Mouse (Mus musculus) thymus, adult 2 months (tissue): ENCODE data around the gene Arap1. TPM values are rescaled to one million over a fixed set of nuclear protein-coding genes. Genes with fewer than 3 reads are reported as not detected.
A peak's percentile ranks its signal among the peaks of the same experiment; 100 is the strongest.

Experiments used
- DNase-seq: peaks from one replicate; pipeline ENCODE4 v3.0.0; 2021
- H3K27ac ChIP-seq: fragments of 200-500 bp; 2 replicates; pipeline ENCODE4 v1.5.1; 2012; ENCODE audit warnings: low read length, control low read depth; ENCODE audit not compliant: control insufficient read depth, insufficient read depth
- H3K27me3 ChIP-seq: fragments of 200-500 bp; 2 replicates; pipeline ENCODE4 v1.6.1; 2012; ENCODE audit warnings: mild to moderate bottlenecking, low read length, moderate library complexity, mixed read lengths; ENCODE audit not compliant: control insufficient read depth, insufficient read depth
- H3K36me3 ChIP-seq: fragments of 200-500 bp; 2 replicates; pipeline ENCODE4 v1.6.1; 2012; ENCODE audit warnings: mild to moderate bottlenecking, low read length, moderate library complexity; ENCODE audit not compliant: control insufficient read depth, insufficient read depth
- H3K4me1 ChIP-seq: fragments of 200-500 bp; replicated peaks from 2 replicates; pipeline ENCODE4 v1.6.1; 2012; ENCODE audit warnings: low read length; ENCODE audit not compliant: control insufficient read depth, insufficient read depth
- H3K4me3 ChIP-seq: fragments of 200-500 bp; 2 replicates; pipeline ENCODE4 v1.5.1; 2012; ENCODE audit warnings: mild to moderate bottlenecking, low read length, control low read depth, moderate library complexity; ENCODE audit not compliant: control insufficient read depth, insufficient read depth
- CTCF ChIP-seq: fragments of 200-500 bp; IDR thresholded peaks from 2 replicates; pipeline ENCODE4 v1.5.1; 2012; ENCODE audit warnings: mild to moderate bottlenecking, control low read depth, low read length, moderate library complexity, borderline replicate concordance; ENCODE audit not compliant: control insufficient read depth, poor library complexity, insufficient read depth; ENCODE audit errors: extremely low read depth
- POLR2A ChIP-seq: fragments of 200-500 bp; IDR thresholded peaks from 2 replicates; pipeline ENCODE4 v1.6.1; 2012; ENCODE audit warnings: mild to moderate bottlenecking, low read length, control low read depth, moderate library complexity; ENCODE audit not compliant: control insufficient read depth, poor library complexity, insufficient read depth; ENCODE audit errors: extremely low read depth
- whole genome bisulfite sequencing: fragments of 180-500 bp; shearing (Covaris S2); methylation state at CpG from one replicate; pipeline ENCODE4 v1.1.7; 2018; 5-methylcytosine and 5-hydroxymethylcytosine counted together
- polyA plus RNA-seq: library from polyadenylated mRNA; depleted of rRNA; stranded (reverse); fragments of >200 nt; gene quantifications from 2 replicates; pipeline ENCODE4 v1.2.3, GENCODE M21; 2012

Arap1 gene
- polyA plus RNA-seq, 1 experiment, result 225 TPM

DNA sequence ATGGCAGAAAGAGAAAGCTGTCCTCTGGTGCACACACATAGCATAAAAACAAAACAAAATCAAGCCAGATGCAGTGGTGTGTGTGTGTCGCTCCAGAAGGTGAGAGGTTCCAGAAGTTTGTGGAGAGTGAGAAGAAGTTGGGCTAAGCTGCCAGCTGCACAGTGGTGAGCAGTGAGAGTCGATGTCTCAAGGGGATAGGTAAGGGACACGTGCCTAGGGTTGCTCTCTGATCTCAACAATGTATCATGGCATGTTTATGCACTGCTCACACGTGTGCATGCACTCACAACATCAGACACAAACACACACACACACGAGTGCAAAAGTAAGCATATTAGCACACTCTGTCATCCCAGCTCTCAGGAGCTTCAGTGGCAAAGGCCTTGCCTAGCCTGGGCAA lies 16.0 kb downstream of the Arap1 start:
- DNase-seq, result no peak
- Histone ChIP-seq H3K4me1 (peaks cover 37% of the 10 kb centered on the region), H3K36me3 (no peaks in the 10 kb centered on the region), H3K27ac (no peak overlapping the region), H3K4me3 (no peak overlapping the region), H3K27me3 (no peaks in the 10 kb centered on the region)
- WGBS, result 54% methylated on average over 5 of the region's 5 CpGs
- no peak for TF ChIP-seq CTCF
- no peak for TF ChIP-seq POLR2A

DNA sequence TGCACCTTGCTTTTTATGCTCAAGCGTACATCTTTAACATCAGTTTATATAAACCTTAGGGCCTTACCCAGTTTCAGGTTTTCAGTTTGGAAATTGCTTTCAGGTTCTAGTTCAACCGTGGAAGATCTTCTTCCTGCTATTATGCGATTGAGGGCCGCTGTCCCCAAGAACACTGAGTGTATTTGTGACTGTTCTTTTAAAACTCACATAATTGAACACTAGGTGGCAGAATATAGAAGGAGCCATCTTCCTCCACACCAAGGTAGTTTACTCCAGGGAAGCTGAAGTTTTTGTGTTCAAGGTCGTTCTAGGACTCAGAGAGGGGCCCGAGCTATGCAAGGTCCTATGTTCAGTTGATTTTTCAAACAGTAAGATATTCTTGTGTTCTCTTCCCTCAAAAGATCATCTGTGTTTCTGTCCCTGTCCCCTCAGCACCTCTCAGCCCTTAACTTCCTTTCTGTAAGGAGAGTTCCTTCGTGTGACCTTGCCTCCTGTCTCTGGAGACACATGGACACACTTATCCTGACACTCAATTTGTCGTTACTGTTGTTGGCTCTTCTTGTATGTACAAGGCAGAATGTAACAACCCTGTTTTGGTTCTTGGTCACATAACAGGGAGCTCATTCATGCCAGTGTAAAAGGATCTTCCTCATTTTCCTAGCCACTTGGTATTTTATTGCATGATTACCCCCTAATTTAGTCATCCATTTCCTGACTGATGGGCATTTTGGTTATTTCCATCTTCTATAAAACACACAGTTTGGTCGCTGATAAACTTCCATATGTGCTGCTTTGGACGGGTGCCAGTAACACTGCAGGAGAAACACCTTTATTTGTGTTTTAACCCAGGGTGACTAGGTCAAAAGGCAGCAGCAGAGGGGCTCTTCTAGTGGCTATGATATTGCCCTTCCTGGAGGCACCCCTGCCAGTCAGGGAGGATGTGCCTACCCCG lies 20.3 kb downstream of the Arap1 start:
- Histone ChIP-seq H3K27ac (no peak overlapping the region), H3K4me1 (peaks cover 8% of the 10 kb centered on the region), H3K27me3 (no peaks in the 10 kb centered on the region), H3K36me3 (no peaks in the 10 kb centered on the region), H3K4me3 (no peak overlapping the region)
- no peak for DNase-seq
- 68% methylated on average over 11 of the region's 11 CpGs for WGBS
- no peak for TF ChIP-seq POLR2A
- TF ChIP-seq CTCF, result no peak

DNA sequence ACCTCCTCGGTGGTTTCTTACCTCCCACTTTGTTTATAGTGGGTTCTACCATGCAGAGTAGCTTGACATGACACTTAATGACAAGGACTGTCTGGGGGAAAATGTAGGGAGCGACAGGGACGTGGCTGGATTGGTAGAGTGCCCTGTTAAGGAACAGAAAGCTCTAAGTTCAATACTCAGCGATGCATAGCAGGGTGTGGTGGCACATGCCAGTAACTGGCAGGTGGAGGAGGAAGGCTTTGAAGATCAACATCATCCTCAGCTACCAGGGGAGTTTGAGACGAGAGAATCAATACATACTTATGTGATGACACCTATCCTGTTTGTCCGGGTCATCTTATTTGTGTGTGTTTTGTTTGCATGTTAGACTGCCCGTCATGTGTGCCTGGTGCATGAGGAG lies 21.8 kb downstream of the Arap1 start:
- WGBS, result 93% methylated on average over 7 of the region's 7 CpGs
- no peaks in the 10 kb centered on the region for H3K4me1 ChIP-seq
- no peaks in the 10 kb centered on the region for H3K36me3 ChIP-seq
- TF ChIP-seq POLR2A (no peak), CTCF (no peak)
- no peak for DNase-seq
- no peak overlapping the region for H3K27ac ChIP-seq
- H3K27me3 ChIP-seq, result no peaks in the 10 kb centered on the region
- no peak overlapping the region for H3K4me3 ChIP-seq

DNA sequence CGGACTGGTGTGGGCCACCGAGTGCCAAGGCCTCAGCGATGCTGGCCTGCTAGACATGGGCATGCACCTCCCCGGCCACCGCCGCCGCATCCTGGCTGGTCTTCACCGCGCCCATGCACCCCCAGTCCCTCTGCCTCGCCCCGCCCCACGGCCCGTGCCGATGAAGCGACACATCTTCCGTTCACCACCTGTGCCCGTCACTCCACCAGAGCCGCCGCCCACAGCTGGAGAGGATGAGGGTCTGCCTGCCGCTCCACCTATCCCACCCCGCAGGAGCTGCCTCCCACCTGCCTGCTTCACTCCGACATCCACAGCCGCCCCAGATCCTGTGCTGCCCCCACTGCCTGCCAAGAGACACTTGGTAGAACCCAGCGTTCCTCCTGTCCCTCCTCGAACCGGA lies 25.2 kb downstream of the Arap1 start:
- Histone ChIP-seq H3K4me3 (no peak overlapping the region), H3K36me3 (no peaks in the 10 kb centered on the region), H3K4me1 (peaks cover 7% of the 10 kb centered on the region), H3K27me3 (no peaks in the 10 kb centered on the region), H3K27ac (no peak overlapping the region)
- TF ChIP-seq POLR2A, result no peak
- no peak for TF ChIP-seq CTCF
- no peak for DNase-seq
- WGBS, result 97% methylated on average over 26 of the region's 26 CpGs

DNA sequence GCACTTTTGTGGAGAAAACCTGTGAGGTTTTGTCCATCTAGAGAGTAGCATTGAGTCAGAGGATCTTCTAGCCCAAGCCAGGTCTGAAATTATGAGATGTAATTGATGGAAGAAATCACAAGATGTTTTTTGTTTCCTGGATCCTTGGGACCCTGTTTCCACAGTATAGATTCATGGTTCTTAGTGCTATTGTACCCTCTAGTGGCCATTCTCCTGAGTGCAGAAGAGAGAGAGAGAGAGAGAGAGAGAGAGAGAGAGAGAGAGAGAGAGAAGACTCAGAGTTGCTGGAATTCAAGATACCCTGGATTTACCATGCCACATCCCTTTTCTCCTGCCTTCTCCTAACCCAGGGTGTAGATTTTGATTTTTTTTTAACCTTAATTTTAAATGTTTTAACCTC lies 26.3 kb downstream of the Arap1 start:
- Histone ChIP-seq H3K27ac (no peak overlapping the region), H3K4me3 (no peak overlapping the region), H3K4me1 (peaks cover 17% of the 10 kb centered on the region), H3K27me3 (no peaks in the 10 kb centered on the region), H3K36me3 (no peaks in the 10 kb centered on the region)
- TF ChIP-seq CTCF (no peak), POLR2A (no peak)
- DNase-seq, result peak; percentile 49

DNA sequence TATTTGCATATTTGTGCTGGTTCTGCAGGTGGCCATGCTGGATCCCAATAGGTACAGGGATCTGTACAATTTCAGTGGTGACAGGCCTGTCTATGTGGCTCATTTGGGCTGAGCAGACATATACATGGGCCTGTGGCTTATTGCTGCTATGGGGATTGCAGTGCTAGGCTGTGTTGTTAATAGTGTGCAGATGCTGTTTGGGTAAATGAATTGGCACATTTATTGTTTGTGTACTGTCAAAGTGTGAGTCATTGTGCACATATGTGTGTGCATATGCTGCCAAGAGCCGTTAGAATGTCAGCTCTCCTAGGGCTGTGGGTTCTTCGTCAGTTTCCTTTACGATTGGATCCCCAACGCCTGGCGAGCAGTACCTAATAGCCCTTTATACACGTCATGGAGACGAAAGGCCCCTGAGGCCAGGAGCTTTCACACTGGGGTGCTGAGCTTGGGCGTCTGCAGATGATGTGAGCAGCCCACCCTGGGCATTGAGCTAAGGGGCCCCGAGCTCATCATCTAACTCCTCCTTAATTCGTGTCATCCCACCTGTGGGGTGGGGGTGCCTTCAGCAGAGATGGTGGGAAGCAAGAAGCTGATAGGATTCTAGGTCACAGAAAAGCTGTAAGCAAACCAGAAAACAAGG lies 29.0 kb downstream of the Arap1 start:
- WGBS, result 96% methylated on average over 10 of the region's 10 CpGs
- Histone ChIP-seq H3K4me1 (peaks cover 27% of the 10 kb centered on the region), H3K27ac (peak overlapping the region; percentile 95; the same call in 1 of the 2 replicates), H3K4me3 (no peak overlapping the region), H3K27me3 (no peaks in the 10 kb centered on the region), H3K36me3 (no peaks in the 10 kb centered on the region)
- no peak for TF ChIP-seq CTCF
- no peak for TF ChIP-seq POLR2A
- DNase-seq, result no peak

DNA sequence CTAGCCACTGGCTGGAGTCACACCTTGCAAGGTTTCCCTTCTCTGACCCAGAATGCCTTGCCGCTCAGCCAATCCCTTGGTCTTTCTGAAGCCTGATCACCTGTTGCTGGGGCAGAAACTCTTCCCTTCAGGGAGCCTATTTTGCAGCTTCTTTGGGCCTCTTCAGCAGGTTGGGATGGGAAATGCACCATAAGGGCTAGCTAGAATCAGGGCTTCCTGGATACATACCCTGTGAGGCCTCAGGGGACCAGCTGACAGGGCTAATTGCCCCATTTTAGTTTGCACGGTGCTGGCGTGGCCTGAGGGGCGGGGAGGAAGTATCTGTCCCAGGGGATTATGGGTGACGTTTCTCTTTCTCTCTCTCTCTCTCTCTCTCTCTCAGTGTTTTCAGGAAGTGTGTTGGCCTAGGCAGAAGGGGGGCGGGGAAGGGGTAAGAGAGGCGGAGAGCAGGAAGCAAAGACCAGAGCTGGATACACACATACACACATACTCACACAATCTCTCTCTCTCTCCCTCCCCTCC lies 29.9 kb downstream of the Arap1 start:
- TF ChIP-seq CTCF (no peak), POLR2A (no peak)
- peaks cover 27% of the 10 kb centered on the region for H3K4me1 ChIP-seq

More for the DNA sequence above, 29.9 kb downstream of the Arap1 start:
- peak overlapping the region; percentile 93 for H3K4me3 ChIP-seq
- H3K27me3 ChIP-seq, result no peaks in the 10 kb centered on the region
- no peaks in the 10 kb centered on the region for H3K36me3 ChIP-seq
- DNase-seq, result peak; percentile 88
- WGBS, result 5% methylated on average over 7 of the region's 7 CpGs
- H3K27ac ChIP-seq, result peak overlapping the region; percentile 95
